Mouse (Mus musculus) liver, embryonic 14.5 days (tissue): ENCODE data around the gene Mindy4. TPM values are rescaled to one million over a fixed set of nuclear protein-coding genes. Genes with fewer than 3 reads are reported as not detected.

Source experiments
- ATAC-seq: fragments of 200-750 bp; cut with Nextera tagmentation; 2 replicates; pipeline ENCODE4 v1.8.0; 2017; ENCODE audit warnings: moderate number of reproducible peaks, mild to moderate bottlenecking, moderate library complexity; ENCODE audit not compliant: insufficient read depth
- DNase-seq, 3 experiments: peaks; one replicate each; pipeline ENCODE4 v3.0.0-alpha.2; 2012 to 2013; ENCODE audit warnings: low read depth in 3 of 3, low spot score in 3 of 3
- H3K27ac ChIP-seq: fragments of 300-500 bp; sonication (generic); 2 replicates; pipeline ENCODE4 v1.5.1; 2014; ENCODE audit warnings: moderate library complexity, mild to moderate bottlenecking, control low read depth, inconsistent platforms
- H3K27me3 ChIP-seq: fragments of 300-500 bp; sonication (generic); 2 replicates; pipeline ENCODE4 v1.6.1; 2014; ENCODE audit warnings: mild to moderate bottlenecking, low read length, moderate library complexity; ENCODE audit not compliant: control insufficient read depth, insufficient read depth
- H3K36me3 ChIP-seq: fragments of 300-500 bp; sonication (generic); replicated peaks from 2 replicates; pipeline ENCODE4 v1.6.1; 2014; ENCODE audit warnings: low read depth; ENCODE audit not compliant: control insufficient read depth, insufficient read depth
- H3K4me1 ChIP-seq, 2 experiments: fragments of 200-500 bp in 1 of 2; fragments of 300-500 bp in 1 of 2; sonication (generic) in 1 of 2; replicated peaks; 2 replicates each; pipeline ENCODE4 v1.6.1; 2012 to 2014; ENCODE audit warnings: antibody characterized with exemption in 1 of 2, inconsistent platforms in 1 of 2, low read length in 1 of 2; ENCODE audit not compliant: control insufficient read depth in 2 of 2, insufficient read depth in 2 of 2
- H3K4me2 ChIP-seq: fragments of 300-500 bp; sonication (generic); 2 replicates; pipeline ENCODE4 v1.6.1; 2014; ENCODE audit warnings: low read depth, mild to moderate bottlenecking, control low read depth, moderate library complexity
- H3K4me3 ChIP-seq, 2 experiments: fragments of 200-500 bp in 1 of 2; fragments of 300-500 bp in 1 of 2; sonication (generic) in 1 of 2; 2 replicates each; pipeline ENCODE4 v1.5.1; 2012 to 2014; ENCODE audit warnings: low read depth in 2 of 2, low read length in 2 of 2, mild to moderate bottlenecking in 2 of 2, control low read depth in 1 of 2, inconsistent platforms in 1 of 2, moderate library complexity in 1 of 2; ENCODE audit not compliant: insufficient read depth in 1 of 2
- H3K9ac ChIP-seq: fragments of 300-500 bp; sonication (generic); replicated peaks from 2 replicates; pipeline ENCODE4 v1.6.1; 2014; ENCODE audit warnings: mild to moderate bottlenecking, control low read depth, moderate library complexity
- H3K9me3 ChIP-seq: fragments of 300-500 bp; sonication (generic); 2 replicates; pipeline ENCODE4 v1.6.1; 2016; ENCODE audit warnings: low read length, mixed read lengths; ENCODE audit not compliant: control insufficient read depth
- CTCF ChIP-seq: IDR thresholded peaks from 2 replicates; pipeline ENCODE4 v1.5.1; 2016; ENCODE audit warnings: antibody characterized with exemption, low read depth, control low read depth
- EP300 ChIP-seq: IDR thresholded peaks from 2 replicates; pipeline ENCODE4 v1.6.1; 2016; ENCODE audit warnings: antibody characterized with exemption, low read depth
- WGBS: fragments of 180-500 bp; shearing (Covaris S2); extraction: QIAGEN DNeasy Blood & Tissue Kit; methylation state at CpG from one replicate; pipeline ENCODE4 v1.1.7; 2014; ENCODE audit not compliant: insufficient replicate concordance; 5-methylcytosine and 5-hydroxymethylcytosine counted together
- polyA plus RNA-seq, 2 experiments: library from polyadenylated mRNA; depleted of rRNA in 1 of 2; stranded (reverse) in 1 of 2; unstranded in 1 of 2; fragments of >200 nt; fragmentation: Nextera tagmentation in 1 of 2; extraction: Ambion mirVana in 1 of 2; gene quantifications; 2 replicates each; pipeline versions ENCODE4 v1.2.1 to v1.2.3; 2012 to 2014

Mindy4 gene
- polyA plus RNA-seq, 2 experiments = 0.58 to 0.99 TPM

DNA sequence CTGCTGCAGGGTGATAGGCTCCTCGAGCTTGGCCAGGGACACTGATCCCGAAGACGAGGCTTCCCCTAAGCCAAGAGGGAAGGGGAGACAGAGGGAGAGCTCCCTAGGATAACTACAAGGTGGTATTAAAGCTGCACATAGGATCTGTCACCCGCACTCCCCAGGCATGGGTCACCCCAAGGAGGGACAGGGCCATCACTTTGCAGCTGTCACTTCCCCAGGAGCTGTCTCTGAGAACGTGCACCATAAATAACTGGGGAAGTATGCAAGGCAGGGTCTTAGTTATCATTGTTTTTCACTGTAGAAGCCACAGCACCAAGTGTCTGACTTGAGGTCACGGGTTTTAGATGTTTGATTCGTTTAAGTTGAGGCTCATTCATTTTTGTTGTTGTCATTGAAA, 78.5 kb downstream of the Mindy4 start:
- DNase-seq = no peak
- Histone ChIP-seq H3K9ac (no peak overlapping the region), H3K36me3 (no peaks in the 10 kb centered on the region), H3K4me2 (no peak overlapping the region), H3K27ac (no peak overlapping the region), H3K27me3 (no peaks in the 10 kb centered on the region), H3K4me3 (no peak overlapping the region), H3K9me3 (no peaks in the 10 kb centered on the region), H3K4me1 (peaks cover 0 to 34% of the 10 kb centered on the region in 2 experiments)
- WGBS = 41% methylated on average over 7 of the region's 7 CpGs
- no peak for ATAC-seq
- TF ChIP-seq EP300 (no peak), CTCF (no peak)

DNA sequence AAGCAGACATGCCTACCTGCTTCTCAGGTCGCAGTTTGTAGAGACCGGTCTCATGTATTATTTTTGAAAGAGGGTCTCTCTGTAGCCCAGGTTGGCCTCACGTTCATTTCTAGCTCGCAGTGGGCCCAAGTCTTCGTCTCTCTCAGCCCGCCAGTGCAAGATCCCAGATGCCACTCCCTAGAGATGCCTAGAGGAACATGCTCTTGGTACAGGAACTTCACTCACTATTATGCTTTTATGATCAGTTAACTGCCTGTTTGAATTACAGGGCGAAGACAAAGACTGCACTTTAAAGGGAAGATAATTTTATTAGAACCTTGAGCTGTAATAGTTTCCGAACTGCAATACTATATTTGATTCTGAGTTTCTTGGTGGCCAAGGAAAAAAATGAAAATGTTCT, 79.2 kb downstream of the Mindy4 start:
- WGBS = 75% methylated on average over 8 of the region's 8 CpGs
- no peak overlapping the region for H3K27ac ChIP-seq
- peaks cover 0 to 30% of the 10 kb centered on the region in 2 experiments; a peak in 3 of 4 replicates for H3K4me1 ChIP-seq
- TF ChIP-seq CTCF = no peak
- TF ChIP-seq EP300 = no peak
- DNase-seq (no peak), ATAC-seq (no peak)
- H3K27me3 ChIP-seq = no peaks in the 10 kb centered on the region
- no peak overlapping the region for H3K9ac ChIP-seq
- no peak overlapping the region for H3K4me3 ChIP-seq
- H3K36me3 ChIP-seq = no peaks in the 10 kb centered on the region
- no peak overlapping the region for H3K4me2 ChIP-seq
- no peaks in the 10 kb centered on the region for H3K9me3 ChIP-seq

DNA sequence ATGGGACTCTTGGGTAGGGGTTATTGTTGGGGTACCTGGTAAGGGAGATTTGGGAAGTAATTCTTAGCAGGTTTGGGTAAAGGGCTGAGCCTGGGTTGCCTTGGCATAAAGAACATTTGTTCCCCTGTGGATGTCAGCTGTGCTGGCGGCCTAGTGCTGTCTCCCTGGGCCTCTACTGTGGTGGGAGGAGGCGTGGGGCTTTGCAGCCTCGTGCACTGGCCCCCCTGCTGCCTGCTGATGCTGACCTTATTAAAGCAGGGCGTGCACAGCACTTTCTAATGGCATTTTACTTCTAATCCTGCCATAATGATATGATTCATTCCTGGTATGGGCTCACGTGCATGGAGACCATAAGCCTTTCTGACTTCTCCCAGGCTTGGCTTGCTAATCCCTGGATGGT, 82.0 kb downstream of the Mindy4 start:
- no peak for DNase-seq

DNA sequence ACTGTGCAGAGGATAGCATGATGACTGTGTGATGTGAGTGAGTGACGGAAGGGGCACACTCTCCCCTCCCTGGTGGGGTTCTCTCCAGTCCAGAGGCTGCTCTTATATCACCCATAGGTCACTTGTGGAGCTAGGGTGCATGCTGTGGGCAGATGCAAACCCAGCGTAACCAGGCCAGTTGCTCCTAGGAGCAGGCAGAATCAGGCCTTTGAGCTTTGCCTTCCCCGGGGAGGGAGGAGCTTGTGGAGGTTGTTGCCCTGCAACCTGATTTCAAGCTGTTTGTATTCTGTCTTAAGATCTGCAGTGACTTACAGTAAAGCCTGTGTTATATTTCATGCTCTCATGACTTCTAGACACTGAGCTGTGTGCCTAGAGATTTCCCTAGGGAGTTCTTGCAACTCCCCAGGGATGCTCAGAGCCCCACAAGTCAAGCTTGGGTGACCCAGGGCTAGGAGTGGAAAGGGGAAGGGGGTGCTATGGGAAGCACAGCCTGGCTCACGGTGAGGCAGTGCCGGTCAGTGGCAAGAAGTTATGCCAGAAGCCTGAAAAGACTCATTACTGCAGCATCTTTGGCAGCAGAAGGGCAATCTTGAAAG, 84.9 kb downstream of the Mindy4 start:
- Histone ChIP-seq H3K27me3 (no peaks in the 10 kb centered on the region), H3K9ac (no peak overlapping the region), H3K36me3 (no peaks in the 10 kb centered on the region), H3K4me1 (peaks cover 0 to 5% of the 10 kb centered on the region in 2 experiments; a peak in 2 of 4 replicates), H3K9me3 (no peaks in the 10 kb centered on the region), H3K4me3 (no peak overlapping the region), H3K4me2 (no peak overlapping the region), H3K27ac (no peak overlapping the region)
- 75% methylated on average over 5 of the region's 5 CpGs for WGBS
- TF ChIP-seq CTCF (no peak), EP300 (no peak)
- DNase-seq (no peak), ATAC-seq (no peak)

More for the DNA sequence above, 82.0 kb downstream of the Mindy4 start:
- H3K9ac ChIP-seq = no peak overlapping the region
- whole genome bisulfite sequencing = 46% methylated on average over 5 of the region's 5 CpGs
- H3K4me3 ChIP-seq = no peak overlapping the region
- H3K4me2 ChIP-seq = no peak overlapping the region
- no peaks in the 10 kb centered on the region for H3K9me3 ChIP-seq
- no peak for ATAC-seq
- no peak overlapping the region for H3K27ac ChIP-seq
- no peaks in the 10 kb centered on the region for H3K36me3 ChIP-seq
- TF ChIP-seq EP300 = no peak
- TF ChIP-seq CTCF = no peak
- H3K4me1 ChIP-seq = peaks cover 0 to 4% of the 10 kb centered on the region in 2 experiments; a peak in 1 of 4 replicates
- no peaks in the 10 kb centered on the region for H3K27me3 ChIP-seq

DNA sequence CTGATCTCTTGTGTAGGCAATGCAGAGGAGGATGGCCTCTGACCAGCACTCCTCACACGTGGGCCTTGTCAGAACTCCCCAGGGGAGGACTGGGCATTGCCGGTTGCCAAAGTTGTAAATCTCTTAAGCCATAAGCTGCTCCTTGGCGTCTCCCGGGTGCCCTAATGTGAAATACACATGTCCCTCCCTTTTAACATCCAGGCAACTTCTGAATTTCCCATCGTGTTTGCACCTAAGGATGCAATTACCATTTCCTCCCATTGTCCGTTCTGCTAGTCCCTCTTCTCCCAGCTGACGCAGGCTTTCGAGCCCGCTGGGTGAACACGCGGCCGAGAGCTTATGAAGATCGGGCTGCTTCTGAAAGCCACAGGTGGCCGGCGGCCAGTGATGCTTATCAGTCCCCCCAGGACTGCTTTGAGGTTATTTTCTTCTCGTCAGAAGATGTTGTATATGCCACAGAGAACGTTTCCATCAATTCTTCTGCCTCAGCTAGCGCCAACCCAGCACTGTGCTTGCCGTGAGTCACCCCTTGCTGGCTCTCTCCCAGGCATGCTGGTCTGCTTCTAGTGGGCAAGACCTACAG, 91.5 kb downstream of the Mindy4 start:
- H3K36me3 ChIP-seq = no peaks in the 10 kb centered on the region
- 50% methylated on average over 19 of the region's 19 CpGs for WGBS
- H3K27me3 ChIP-seq = no peaks in the 10 kb centered on the region
- H3K4me2 ChIP-seq = no peak overlapping the region
- ATAC-seq (no peak), DNase-seq (no peak)
- no peak overlapping the region for H3K27ac ChIP-seq
- peaks cover 4 to 15% of the 10 kb centered on the region in 2 experiments; a peak in 3 of 4 replicates for H3K4me1 ChIP-seq
- H3K4me3 ChIP-seq = no peak overlapping the region
- H3K9me3 ChIP-seq = no peaks in the 10 kb centered on the region
- no peak overlapping the region for H3K9ac ChIP-seq
- TF ChIP-seq EP300 = no peak
- no peak for TF ChIP-seq CTCF
